Mouse (Mus musculus) heart, postnatal 0 days (tissue): ENCODE results near the gene Gm44965.

Experiments
- CTCF ChIP-seq: IDR thresholded peaks from 2 replicates; pipeline ENCODE4 v1.5.1; 2016; ENCODE audit warnings: antibody characterized with exemption, control low read depth, low read depth
- EP300 ChIP-seq: IDR thresholded peaks from 2 replicates; pipeline ENCODE4 v1.6.1; 2016; ENCODE audit warnings: antibody characterized with exemption, low read depth

DNA sequence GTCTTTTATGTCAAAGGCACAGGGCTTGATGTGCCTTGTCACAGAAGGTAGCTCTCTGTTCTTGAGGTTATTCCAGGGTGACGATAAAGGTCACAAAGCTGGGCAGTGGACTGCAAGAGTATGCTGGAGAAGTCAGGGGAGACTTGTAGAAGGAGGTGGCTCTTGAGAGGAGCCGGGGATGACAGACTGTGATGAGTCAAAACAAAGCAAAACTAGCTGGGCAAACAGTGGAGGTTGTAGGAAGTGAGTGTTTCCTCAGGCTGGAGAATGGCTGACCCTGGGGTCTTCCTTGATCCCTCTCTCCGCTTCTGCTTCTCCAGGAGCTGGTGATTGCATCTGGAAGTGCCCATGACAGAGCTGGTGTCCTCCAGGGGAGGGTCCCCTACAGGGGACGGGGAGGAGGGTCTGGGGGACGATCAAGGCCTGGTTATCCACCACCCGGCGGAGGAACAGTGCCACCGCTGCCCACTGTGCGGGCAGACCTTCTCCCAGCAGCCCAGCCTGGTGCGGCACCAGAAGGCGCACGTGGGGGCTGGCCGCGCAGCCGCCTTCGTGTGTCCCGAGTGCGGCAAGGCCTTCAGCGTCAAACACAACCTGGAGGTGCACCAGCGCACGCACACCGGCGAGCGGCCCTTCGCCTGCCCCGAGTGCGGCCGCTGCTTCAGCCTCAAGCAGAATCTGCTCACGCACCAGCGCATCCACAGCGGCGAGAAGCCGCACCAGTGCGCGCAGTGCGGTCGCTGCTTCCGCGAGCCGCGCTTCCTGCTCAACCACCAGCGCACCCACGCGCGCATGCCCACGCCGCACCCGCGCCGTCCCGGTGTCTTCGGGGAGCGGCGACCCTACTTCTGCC is 35.3 kb downstream of the Gm44965 start:
- no peak for TF ChIP-seq CTCF
- no peak for TF ChIP-seq EP300
